Mouse (Mus musculus) lung, postnatal 4 days (tissue): ENCODE results near the gene Olfr527.

Experiments used
- DNase-seq, 2 experiments: peaks; one replicate each; pipeline ENCODE4 v3.0.0; 2021

The Olfr527 gene

GRCm38 (mm10) chr7:140333717-140334116 lies at the start of gene Olfr527:
TSS of gene Olfr527 (plus strand) at chr7:140334017.
- DNase-seq, result no peak

GRCm38 (mm10) chr7:140295746-140296145 lies 38.1 kb upstream of the Olfr527 start:
- no peak for DNase-seq

GRCm38 (mm10) chr7:140296876-140297275 lies 36.9 kb upstream of the Olfr527 start:
- DNase-seq, result no peak

GRCm38 (mm10) chr7:140299416-140299815 lies 34.4 kb upstream of the Olfr527 start:
- no peak for DNase-seq

GRCm38 (mm10) chr7:140319861-140320385 lies 13.9 kb upstream of the Olfr527 start:
- DNase-seq, result no peak

GRCm38 (mm10) chr7:140320558-140320957 lies 13.3 kb upstream of the Olfr527 start, which contains the start of gene Olfr525:
TSS of gene Olfr525 (plus strand) at chr7:140320858.
- DNase-seq, result no peak

GRCm38 (mm10) chr7:140321135-140321534 lies 12.7 kb upstream of the Olfr527 start:
- no peak for DNase-seq

GRCm38 (mm10) chr7:140329766-140330304 lies 4.0 kb upstream of the Olfr527 start:
- no peak for DNase-seq

- no peak for DNase-seq
Observed at GRCm38 (mm10) chr7:140361571-140361970, 27.8 kb downstream of the Olfr527 start, which contains the start of gene Olfr60. TSS of gene Olfr60 (minus strand) at chr7:140361671.

- no peak for DNase-seq
Observed at GRCm38 (mm10) chr7:140374300-140374699, 40.5 kb downstream of the Olfr527 start.

GRCm38 (mm10) chr7:140376231-140376630 lies 42.4 kb downstream of the Olfr527 start, which contains the start of gene Olfr530:
TSS of gene Olfr530 (minus strand) at chr7:140376331.
- DNase-seq, result no peak

- DNase-seq, result no peak
Observed at GRCm38 (mm10) chr7:140376911-140377310, 43.1 kb downstream of the Olfr527 start.
